Mouse (Mus musculus): Measurements from ENCODE around the gene Galnt11. TPM values are rescaled to one million over a fixed set of nuclear protein-coding genes. Genes with fewer than 3 reads are reported as not detected.

Gene Galnt11
- polyA plus RNA-seq (2012; fragmentation: generic; extraction: Trizol): 10 to 100 TPM in 1 of 2 experiments, 1 to 10 TPM in 1; 1.1 to 14.7 TPM

GRCm38 (mm10) chr5:25221604-25222003 is at the start of gene Galnt11:
Galnt11 (plus strand) TSS chr5:25221904.

GRCm38 (mm10) chr5:25181004-25181531 is 40.6 kb upstream of the Galnt11 start, which contains the start of gene Galntl5:
Galntl5 (plus strand) TSS chr5:25181460.

GRCm38 (mm10) chr5:25222752-25223702 is 1.3 kb downstream of the Galnt11 start, which contains the start of gene E130116L18Rik:
E130116L18Rik (minus strand) TSS chr5:25223153.

Other genes starting within 250 kb of the Galnt11 start
- 1 to 10 TPM; 2.2 to 7.3 TPM for gene Prkag2, start 121.3 kb upstream of the Galnt11 start, polyA plus RNA-seq (2012; fragmentation: generic; extraction: Trizol)
- not detected for gene Galntl5, start 40.4 kb upstream of the Galnt11 start, polyA plus RNA-seq (2012; fragmentation: generic; extraction: Trizol)
- not detected for gene E130116L18Rik, start 1.2 kb downstream of the Galnt11 start, polyA plus RNA-seq (2012; fragmentation: generic; extraction: Trizol)

Data from C3H10T1/2 (cell line).